Mouse (Mus musculus): ENCODE measurements around the gene Dzip1l.

Dzip1l gene

GRCm38 (mm10) chr9:99660756-99661155, 31.5 kb downstream of the Dzip1l start:
- no peak for DNase-seq (ENCODE audit: low spot score)

DNA sequence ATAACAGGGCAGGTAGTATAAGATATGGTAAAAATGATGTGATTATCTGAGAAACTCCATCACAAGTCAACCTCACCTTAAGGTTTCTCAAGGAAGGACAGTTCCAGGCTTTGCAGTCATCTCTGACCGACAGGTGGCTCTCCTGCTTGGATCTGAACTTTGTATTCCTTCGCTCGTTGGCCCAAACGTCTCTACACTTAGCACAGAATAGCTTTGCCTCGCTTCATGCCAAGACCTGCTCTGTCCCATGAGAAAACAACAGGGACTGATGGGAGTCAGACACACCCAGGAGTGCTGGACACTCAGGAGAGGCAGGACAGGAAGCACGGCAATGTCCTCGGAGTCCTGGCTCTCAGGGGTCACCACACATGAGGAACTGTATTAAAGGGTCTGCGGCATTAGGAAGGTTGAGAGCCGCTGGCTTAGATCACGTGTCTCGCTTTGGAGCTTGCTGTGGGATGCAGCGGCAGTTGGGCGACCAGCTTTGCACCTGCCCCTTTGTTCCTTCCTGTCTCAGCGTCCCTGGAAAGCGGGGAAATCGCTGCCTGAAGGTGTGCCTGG, 32.4 kb downstream of the Dzip1l start:
- no peak for DNase-seq (ENCODE audit: low spot score)

GRCm38 (mm10) chr9:99662406-99662805, 33.1 kb downstream of the Dzip1l start:
- peak; percentile 90 for DNase-seq (ENCODE audit: low spot score)

GRCm38 (mm10) chr9:99662887-99663286, 33.6 kb downstream of the Dzip1l start:
- no peak for DNase-seq (ENCODE audit: low spot score)

- no peak for DNase-seq (ENCODE audit: low spot score)
These were observed 38.3 kb downstream of the Dzip1l start for GRCm38 (mm10) chr9:99667596-99667995.

DNA sequence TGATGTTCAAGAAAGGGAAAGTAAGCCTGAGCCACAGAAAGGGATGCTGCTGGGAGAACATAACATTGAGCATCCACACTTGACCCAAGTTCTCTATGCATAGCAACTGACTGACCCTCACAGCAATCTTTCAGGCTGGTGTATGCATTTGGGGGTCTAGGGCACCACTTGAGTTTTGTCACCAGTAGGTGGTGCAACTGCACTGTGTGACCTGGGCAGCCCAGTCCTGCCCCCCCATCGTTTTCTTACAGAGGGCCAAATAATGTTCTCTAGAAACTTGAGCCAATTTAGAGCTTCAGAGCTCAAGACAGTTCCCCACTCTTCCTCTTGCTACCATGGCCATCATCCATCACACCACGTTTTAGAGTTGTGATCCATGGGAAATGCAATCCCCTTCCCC, 42.3 kb downstream of the Dzip1l start:
- peak; percentile 31 for DNase-seq (ENCODE audit: low spot score)

- no peak for DNase-seq (ENCODE audit: low spot score)
These were observed 46.4 kb downstream of the Dzip1l start for GRCm38 (mm10) chr9:99675714-99676113.

- no peak for DNase-seq (ENCODE audit: low spot score)
These were observed 52.8 kb downstream of the Dzip1l start for GRCm38 (mm10) chr9:99681980-99682570.

DNA sequence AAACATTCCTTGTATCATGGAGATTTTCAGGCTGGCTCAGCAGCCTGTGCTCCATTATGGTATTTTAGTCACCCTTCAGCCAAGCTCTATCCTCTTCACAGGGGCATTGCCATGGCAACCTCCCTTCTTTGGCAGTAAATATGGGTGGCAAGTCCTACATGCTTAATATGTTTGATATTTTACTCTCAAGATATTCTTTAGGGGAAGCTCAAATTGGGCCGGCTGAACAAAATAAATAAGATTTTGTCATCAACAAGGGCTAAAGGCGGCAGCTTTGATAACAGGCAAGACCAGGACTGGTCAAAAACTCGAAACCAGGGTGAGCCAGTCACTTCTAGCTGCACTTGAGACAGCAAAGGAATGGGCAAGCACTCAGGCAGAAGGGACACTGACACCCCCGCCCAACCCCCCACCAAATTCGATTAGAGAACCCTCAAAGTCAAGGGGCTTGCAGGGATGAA, 55.8 kb downstream of the Dzip1l start:
- peak; percentile 8 for DNase-seq (ENCODE audit: low spot score)

GRCm38 (mm10) chr9:99685536-99686231, 56.4 kb downstream of the Dzip1l start:
- DNase-seq (ENCODE audit: low spot score), result no peak

GRCm38 (mm10) chr9:99689796-99690195, 60.5 kb downstream of the Dzip1l start:
- DNase-seq (ENCODE audit: low spot score), result no peak

GRCm38 (mm10) chr9:99690386-99690785, 61.1 kb downstream of the Dzip1l start:
- no peak for DNase-seq (ENCODE audit: low spot score)

DNA sequence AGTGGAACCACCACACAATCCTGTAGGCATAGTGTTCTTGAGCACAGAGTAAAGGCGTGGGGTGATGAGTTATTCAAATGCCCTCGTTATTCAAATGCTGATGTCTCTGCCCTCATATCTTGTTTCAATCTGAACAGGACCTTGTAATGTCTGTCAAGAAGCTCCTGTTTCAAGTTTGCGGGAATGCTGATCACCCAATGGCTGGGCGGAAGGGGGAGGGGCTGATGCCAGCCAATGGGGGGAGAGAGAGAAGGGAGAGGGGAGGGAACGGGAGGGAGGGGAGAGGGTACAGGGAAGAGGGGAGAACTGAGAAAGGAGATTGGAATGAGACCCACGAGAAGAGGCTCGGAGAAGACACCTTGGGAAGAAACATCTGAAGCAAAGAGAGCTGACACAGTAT, 65.7 kb downstream of the Dzip1l start:
- no peak for DNase-seq (ENCODE audit: low spot score)

GRCm38 (mm10) chr9:99699752-99700389, 70.6 kb downstream of the Dzip1l start:
- no peak for DNase-seq (ENCODE audit: low spot score)

- no peak for DNase-seq (ENCODE audit: low spot score)
These were observed 71.9 kb downstream of the Dzip1l start for GRCm38 (mm10) chr9:99701187-99701586.

GRCm38 (mm10) chr9:99702215-99702614, 72.9 kb downstream of the Dzip1l start:
- DNase-seq (ENCODE audit: low spot score), result no peak

- no peak for DNase-seq (ENCODE audit: low spot score)
These were observed 74.4 kb downstream of the Dzip1l start for GRCm38 (mm10) chr9:99703711-99704110.

DNA sequence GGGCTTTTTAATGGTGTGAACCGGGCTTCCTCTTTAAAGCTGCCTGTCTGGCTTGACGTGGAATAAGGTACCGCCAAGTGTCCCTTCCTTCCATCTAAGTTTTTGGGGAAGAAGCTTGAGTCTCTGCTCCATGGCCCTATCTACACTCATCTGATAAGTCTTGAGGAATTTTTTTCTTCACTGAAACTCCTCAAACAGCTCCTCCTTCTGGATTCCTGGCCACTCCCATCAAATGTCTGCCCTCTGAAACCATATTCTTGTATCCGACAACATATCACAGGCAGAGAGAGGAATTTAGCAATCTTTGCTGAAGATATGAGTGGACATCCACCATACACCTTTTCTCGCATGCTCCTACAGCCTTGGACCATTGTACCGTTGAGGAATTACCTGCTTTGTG, 77.0 kb downstream of the Dzip1l start:
- DNase-seq (ENCODE audit: low spot score), result no peak

GRCm38 (mm10) chr9:99707425-99708126, 78.3 kb downstream of the Dzip1l start:
- DNase-seq (ENCODE audit: low spot score), result no peak

- no peak for DNase-seq (ENCODE audit: low spot score)
These were observed 80.4 kb downstream of the Dzip1l start for GRCm38 (mm10) chr9:99709588-99710248.

GRCm38 (mm10) chr9:99710297-99710696, 81.0 kb downstream of the Dzip1l start:
- no peak for DNase-seq (ENCODE audit: low spot score)

GRCm38 (mm10) chr9:99717134-99717533, 87.8 kb downstream of the Dzip1l start, which contains the start of gene Cldn18:
Gene Cldn18 (minus strand): TSS chr9:99717267.
- no peak for DNase-seq (ENCODE audit: low spot score)
